Mouse (Mus musculus) intestine, embryonic 15.5 days (tissue): ENCODE results near the gene Lats2. TPM values are rescaled to one million over a fixed set of nuclear protein-coding genes. Genes with fewer than 3 reads are reported as not detected.
A peak's percentile ranks its signal among the peaks of the same experiment; 100 is the strongest.
"Not testable (repeated sequence)": the region's sequence is repeated elsewhere in the genome, so short reads cannot be mapped to it uniquely, and the experiment has no call there.

ENCODE experiments used
- ATAC-seq: fragments of 200-750 bp; cut with Nextera tagmentation; 2 replicates; pipeline ENCODE4 v1.8.0; 2017; ENCODE audit warnings: moderate TSS enrichment, moderate library complexity
- H3K27ac ChIP-seq: fragments of 300-500 bp; sonication (generic); 2 replicates; pipeline ENCODE4 v1.5.1; 2015; ENCODE audit warnings: mild to moderate bottlenecking, inconsistent platforms
- H3K27me3 ChIP-seq: fragments of 300-500 bp; sonication (generic); replicated peaks from 2 replicates; pipeline ENCODE4 v1.6.1; 2015; ENCODE audit warnings: inconsistent platforms
- H3K36me3 ChIP-seq: fragments of 300-500 bp; sonication (generic); 2 replicates; pipeline ENCODE4 v1.6.1; 2015; ENCODE audit warnings: inconsistent platforms
- H3K4me1 ChIP-seq: fragments of 300-500 bp; sonication (generic); replicated peaks from 2 replicates; pipeline ENCODE4 v1.6.1; 2015; ENCODE audit warnings: inconsistent platforms
- H3K4me2 ChIP-seq: fragments of 300-500 bp; sonication (generic); replicated peaks from 2 replicates; pipeline ENCODE4 v1.6.1; 2015; ENCODE audit warnings: mild to moderate bottlenecking, inconsistent platforms
- H3K4me3 ChIP-seq: fragments of 300-500 bp; sonication (generic); replicated peaks from 2 replicates; pipeline ENCODE4 v1.5.1; 2015; ENCODE audit warnings: inconsistent platforms
- H3K9ac ChIP-seq: fragments of 300-500 bp; sonication (generic); 2 replicates; pipeline ENCODE4 v1.6.1; 2015; ENCODE audit warnings: inconsistent platforms
- H3K9me3 ChIP-seq: fragments of 300-500 bp; sonication (generic); 2 replicates; pipeline ENCODE4 v1.6.1; 2016; ENCODE audit warnings: inconsistent platforms
- WGBS: fragments of 180-500 bp; shearing (Covaris S2); methylation state at CpG from one replicate; pipeline ENCODE4 v1.1.7; 2015; 5-methylcytosine and 5-hydroxymethylcytosine counted together
- polyA plus RNA-seq: library from polyadenylated mRNA; unstranded; fragments of >200 nt; fragmentation: Nextera tagmentation; extraction: Ambion mirVana; gene quantifications from 2 replicates; pipeline ENCODE4 v1.2.1, GENCODE M21; 2015

The Lats2 gene
- polyA plus RNA-seq, 1 experiment from 2014 or later: 16.9 TPM

GRCm38 (mm10) chr14:57706760-57707099 lies 51.5 kb downstream of the Lats2 start:
- peak overlapping the region; percentile 76; the same call in 1 of the 2 replicates for H3K27ac ChIP-seq
- H3K9me3 ChIP-seq: no peaks in the 10 kb centered on the region
- no peak overlapping the region for H3K9ac ChIP-seq
- no peaks in the 10 kb centered on the region for H3K27me3 ChIP-seq
- H3K36me3 ChIP-seq: no peaks in the 10 kb centered on the region
- no peak for ATAC-seq
- H3K4me2 ChIP-seq: no peak overlapping the region
- 81% methylated on average over 4 of the region's 4 CpGs for WGBS
- H3K4me3 ChIP-seq: no peak overlapping the region
- H3K4me1 ChIP-seq: peaks cover 15% of the 10 kb centered on the region

DNA sequence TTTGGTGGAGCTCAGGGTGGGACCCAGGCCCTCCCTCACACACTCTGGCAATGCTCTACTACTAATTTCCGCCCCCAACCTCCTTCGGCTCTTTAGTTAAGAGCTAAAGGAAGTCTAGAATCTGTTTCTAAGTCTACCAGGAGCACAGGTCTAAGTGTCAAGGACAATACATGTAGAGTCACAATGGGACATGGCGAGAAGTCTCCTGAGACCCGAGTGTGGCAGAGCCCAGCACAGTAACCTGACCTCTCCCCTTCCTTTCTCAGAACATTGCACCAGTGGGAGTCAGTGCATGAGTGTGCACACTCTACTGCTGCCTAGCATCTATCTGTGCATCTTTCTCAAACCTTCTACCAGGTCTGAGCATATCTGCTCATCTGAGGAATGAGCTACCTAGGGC lies 52.4 kb downstream of the Lats2 start:
- no peak overlapping the region for H3K9ac ChIP-seq
- no peak for ATAC-seq
- H3K9me3 ChIP-seq: no peaks in the 10 kb centered on the region
- no peaks in the 10 kb centered on the region for H3K27me3 ChIP-seq
- H3K4me2 ChIP-seq: no peak overlapping the region
- no peak overlapping the region for H3K27ac ChIP-seq
- H3K36me3 ChIP-seq: no peaks in the 10 kb centered on the region
- WGBS: 91% methylated on average over 4 of the region's 4 CpGs
- peaks cover 15% of the 10 kb centered on the region for H3K4me1 ChIP-seq
- no peak overlapping the region for H3K4me3 ChIP-seq

DNA sequence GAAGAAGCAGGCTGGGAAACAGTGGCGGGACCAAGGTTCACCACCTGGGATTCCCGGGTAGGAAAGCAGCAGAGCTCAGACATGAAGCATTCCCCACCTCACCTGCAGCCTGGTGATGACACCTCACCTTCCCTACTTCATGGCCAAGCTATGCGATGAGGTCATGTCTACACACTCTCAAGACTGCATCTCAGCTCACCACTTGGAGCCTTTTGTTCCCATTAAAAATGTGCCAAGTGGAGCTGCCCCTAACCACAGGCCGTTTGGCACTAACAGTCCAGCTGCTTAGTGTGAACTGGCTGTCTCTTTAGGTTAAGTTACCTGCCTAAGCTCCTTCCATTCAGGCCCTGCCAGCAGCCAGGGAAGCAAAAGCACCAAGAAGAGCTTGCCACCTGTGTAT lies 53.1 kb downstream of the Lats2 start:
- H3K9ac ChIP-seq: no peak overlapping the region
- H3K36me3 ChIP-seq: peaks cover 5% of the 10 kb centered on the region
- H3K27ac ChIP-seq: no peak overlapping the region
- no peak overlapping the region for H3K4me3 ChIP-seq
- H3K4me1 ChIP-seq: peaks cover 15% of the 10 kb centered on the region
- H3K4me2 ChIP-seq: no peak overlapping the region
- H3K27me3 ChIP-seq: no peaks in the 10 kb centered on the region
- WGBS: 80% methylated on average over 4 of the region's 4 CpGs
- H3K9me3 ChIP-seq: no peaks in the 10 kb centered on the region
- ATAC-seq: no peak

DNA sequence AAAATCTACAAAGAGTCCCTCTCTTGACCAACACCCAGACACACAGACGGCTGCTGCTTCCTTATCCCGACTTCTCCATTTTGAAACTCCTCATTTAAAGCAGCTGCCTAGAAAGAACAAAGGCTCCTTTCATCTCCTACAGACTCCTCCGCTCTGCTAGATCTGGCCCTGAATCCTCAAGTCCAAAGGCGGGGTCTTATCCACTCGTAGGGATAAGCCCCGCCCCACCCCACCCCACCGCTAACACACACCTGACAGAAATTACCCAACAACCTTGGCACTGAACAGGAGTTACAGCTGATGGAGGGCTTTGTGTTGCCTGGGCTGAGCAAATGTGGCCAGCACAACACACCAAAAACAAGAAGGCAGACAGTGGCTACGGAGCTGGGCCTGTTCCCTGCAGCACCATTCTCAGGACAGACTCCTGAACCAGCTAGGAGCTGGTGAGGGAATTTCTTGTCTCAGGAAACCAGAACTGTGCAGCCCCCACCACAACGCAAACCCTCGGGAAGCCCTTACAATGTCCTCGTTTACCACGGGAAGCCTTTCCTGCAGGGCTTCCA lies 56.2 kb downstream of the Lats2 start:
- peaks cover 3% of the 10 kb centered on the region for H3K4me1 ChIP-seq
- no peak overlapping the region for H3K9ac ChIP-seq
- peaks cover 17% of the 10 kb centered on the region for H3K36me3 ChIP-seq
- 63% methylated on average over 12 of the region's 12 CpGs for WGBS
- no peak overlapping the region for H3K4me2 ChIP-seq
- peak; percentile 91 for ATAC-seq
- H3K4me3 ChIP-seq: no peak overlapping the region
- H3K27me3 ChIP-seq: no peaks in the 10 kb centered on the region
- no peaks in the 10 kb centered on the region for H3K9me3 ChIP-seq
- 0 out of 2 replicates have a peak overlapping the region, but pooled peaks have one; percentile 54 for H3K27ac ChIP-seq

DNA sequence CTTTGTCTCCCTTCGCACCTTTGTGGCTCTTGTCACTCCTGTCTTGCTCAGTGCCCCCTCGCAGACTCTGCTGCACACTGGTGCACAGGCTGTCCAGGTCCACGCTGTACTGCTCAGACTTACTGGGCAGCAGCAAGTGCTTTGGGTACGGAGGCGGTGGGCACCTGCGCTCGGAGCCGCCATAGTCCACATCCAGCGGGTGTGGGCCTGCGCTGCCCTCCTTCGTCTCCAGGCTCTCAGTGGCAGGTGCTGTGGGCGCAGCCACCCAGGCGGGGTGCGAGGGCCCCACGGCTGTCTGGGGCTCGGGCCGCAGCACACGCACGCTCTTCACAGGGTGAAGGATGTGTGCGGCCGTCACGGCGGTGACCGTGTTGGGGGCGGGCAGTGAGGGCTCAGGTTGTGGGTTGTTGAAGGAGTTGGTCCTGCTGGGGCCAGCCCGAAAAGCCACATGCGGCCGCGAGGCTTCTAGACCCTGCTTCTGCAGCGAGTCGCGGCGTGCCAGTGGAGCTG lies 58.7 kb downstream of the Lats2 start:
- no peak overlapping the region for H3K4me3 ChIP-seq
- H3K27me3 ChIP-seq: no peaks in the 10 kb centered on the region
- no peak overlapping the region for H3K27ac ChIP-seq
- no peaks in the 10 kb centered on the region for H3K9me3 ChIP-seq
- H3K4me1 ChIP-seq: no peaks in the 10 kb centered on the region
- ATAC-seq: no peak
- peaks cover 28% of the 10 kb centered on the region for H3K36me3 ChIP-seq
- no peak overlapping the region for H3K4me2 ChIP-seq
- no peak overlapping the region for H3K9ac ChIP-seq
- 94% methylated on average over 33 of the region's 33 CpGs for WGBS

DNA sequence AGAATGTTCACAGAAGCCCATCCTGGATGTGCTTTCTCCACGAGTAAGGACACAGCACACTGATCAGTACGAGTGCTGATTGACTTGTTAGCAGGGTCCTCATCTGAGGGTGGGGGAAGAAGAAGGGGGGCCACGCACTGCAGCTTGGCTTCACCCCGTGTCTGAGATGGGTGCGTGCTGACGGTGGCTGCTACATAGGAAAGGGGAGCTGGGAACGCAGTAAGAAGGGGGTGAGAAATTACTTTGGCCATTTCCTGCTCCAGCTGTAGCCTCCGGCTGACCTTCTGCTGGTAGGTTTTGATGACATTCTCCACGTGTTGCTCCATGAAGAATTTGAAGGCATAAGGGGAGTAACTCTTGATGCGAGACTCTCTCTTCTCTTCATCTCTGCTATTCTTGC lies 59.2 kb downstream of the Lats2 start:
- ATAC-seq: no peak
- Histone ChIP-seq H3K27ac (no peak overlapping the region), H3K4me2 (no peak overlapping the region), H3K4me1 (no peaks in the 10 kb centered on the region), H3K27me3 (no peaks in the 10 kb centered on the region), H3K9me3 (no peaks in the 10 kb centered on the region), H3K9ac (no peak overlapping the region), H3K36me3 (peaks cover 28% of the 10 kb centered on the region), H3K4me3 (no peak overlapping the region)
- WGBS: 85% methylated on average over 10 of the region's 10 CpGs

DNA sequence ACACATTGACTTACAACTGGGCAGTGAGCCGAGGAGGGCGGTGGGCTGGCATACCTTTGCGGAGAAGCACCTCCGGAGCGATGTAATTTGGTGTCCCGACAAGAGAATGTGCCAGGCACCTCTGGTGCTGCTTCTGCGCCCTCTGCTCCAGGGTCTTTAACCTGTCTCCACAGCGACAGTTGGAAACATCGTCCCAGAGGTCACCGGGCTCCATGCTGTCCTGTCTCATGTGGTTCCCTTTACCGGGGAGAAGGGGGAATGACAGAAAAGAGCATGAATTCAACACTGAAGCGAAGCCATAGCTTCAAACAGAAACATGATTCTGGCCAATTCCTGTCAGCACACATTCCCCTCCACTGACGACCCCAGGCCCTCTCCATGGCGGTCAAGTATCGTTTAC lies 62.1 kb downstream of the Lats2 start:
- no peak for ATAC-seq
- H3K4me1 ChIP-seq: no peaks in the 10 kb centered on the region
- peaks cover 38% of the 10 kb centered on the region for H3K36me3 ChIP-seq
- H3K9ac ChIP-seq: no peak overlapping the region
- H3K27ac ChIP-seq: no peak overlapping the region
- 95% methylated on average over 15 of the region's 15 CpGs for WGBS
- H3K9me3 ChIP-seq: no peaks in the 10 kb centered on the region
- H3K27me3 ChIP-seq: no peaks in the 10 kb centered on the region
- no peak overlapping the region for H3K4me2 ChIP-seq
- H3K4me3 ChIP-seq: no peak overlapping the region

DNA sequence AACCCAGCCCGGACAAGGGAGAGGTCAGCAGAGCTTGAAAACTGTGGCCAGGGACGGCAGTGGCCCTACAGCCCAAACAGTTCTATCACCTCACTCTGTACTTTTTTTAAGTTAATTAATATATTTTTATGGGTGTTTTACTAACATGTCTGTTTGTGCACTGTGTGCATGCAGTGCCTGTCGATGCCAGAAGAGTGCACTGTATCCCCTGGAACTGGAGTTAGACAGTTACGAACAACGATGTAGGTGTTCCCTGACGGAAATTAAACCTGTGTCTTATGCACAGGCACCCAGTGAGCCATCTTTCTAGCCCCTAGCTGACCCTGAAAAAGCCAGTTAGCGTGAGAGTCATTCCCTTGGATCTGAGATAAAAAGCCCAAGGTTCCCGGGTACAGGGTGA lies 62.6 kb downstream of the Lats2 start:
- H3K27ac ChIP-seq: no peak overlapping the region
- no peak for ATAC-seq
- no peaks in the 10 kb centered on the region for H3K4me1 ChIP-seq
- 92% methylated on average over 8 of the region's 8 CpGs for WGBS
- no peak overlapping the region for H3K9ac ChIP-seq
- H3K4me3 ChIP-seq: no peak overlapping the region
- no peaks in the 10 kb centered on the region for H3K27me3 ChIP-seq
- no peak overlapping the region for H3K4me2 ChIP-seq
- no peaks in the 10 kb centered on the region for H3K9me3 ChIP-seq
- H3K36me3 ChIP-seq: peaks cover 40% of the 10 kb centered on the region

GRCm38 (mm10) chr14:57694246-57694645 lies 63.9 kb downstream of the Lats2 start:
- no peaks in the 10 kb centered on the region for H3K4me1 ChIP-seq
- H3K36me3 ChIP-seq: peaks cover 28% of the 10 kb centered on the region
- H3K27me3 ChIP-seq: no peaks in the 10 kb centered on the region
- ATAC-seq: no peak
- H3K27ac ChIP-seq: no peak overlapping the region
- WGBS: 85% methylated on average over 16 of the region's 16 CpGs
- no peaks in the 10 kb centered on the region for H3K9me3 ChIP-seq
- H3K9ac ChIP-seq: no peak overlapping the region
- no peak overlapping the region for H3K4me3 ChIP-seq
- no peak overlapping the region for H3K4me2 ChIP-seq

GRCm38 (mm10) chr14:57692517-57693130 lies 65.6 kb downstream of the Lats2 start:
- ATAC-seq: peak; percentile 47; the same call in 1 of the 2 replicates
- Histone ChIP-seq H3K36me3 (peaks cover 28% of the 10 kb centered on the region), H3K4me1 (no peaks in the 10 kb centered on the region)

GRCm38 (mm10) chr14:57691316-57691715 lies 66.9 kb downstream of the Lats2 start:
- Histone ChIP-seq H3K4me3 (no peak overlapping the region), H3K27me3 (no peaks in the 10 kb centered on the region), H3K27ac (no peak overlapping the region), H3K9ac (no peak overlapping the region), H3K36me3 (peaks cover 20% of the 10 kb centered on the region), H3K9me3 (no peaks in the 10 kb centered on the region), H3K4me2 (no peak overlapping the region), H3K4me1 (no peaks in the 10 kb centered on the region)
- 95% methylated on average over 24 of the region's 24 CpGs for WGBS
- ATAC-seq: no peak

More at GRCm38 (mm10) chr14:57692517-57693130, 65.6 kb downstream of the Lats2 start:
- WGBS: 90% methylated on average over 17 of the region's 17 CpGs
- H3K27me3 ChIP-seq: no peaks in the 10 kb centered on the region
- no peak overlapping the region for H3K4me2 ChIP-seq
- H3K4me3 ChIP-seq: no peak overlapping the region
- H3K9me3 ChIP-seq: no peaks in the 10 kb centered on the region
- no peak overlapping the region for H3K27ac ChIP-seq
- H3K9ac ChIP-seq: no peak overlapping the region

DNA sequence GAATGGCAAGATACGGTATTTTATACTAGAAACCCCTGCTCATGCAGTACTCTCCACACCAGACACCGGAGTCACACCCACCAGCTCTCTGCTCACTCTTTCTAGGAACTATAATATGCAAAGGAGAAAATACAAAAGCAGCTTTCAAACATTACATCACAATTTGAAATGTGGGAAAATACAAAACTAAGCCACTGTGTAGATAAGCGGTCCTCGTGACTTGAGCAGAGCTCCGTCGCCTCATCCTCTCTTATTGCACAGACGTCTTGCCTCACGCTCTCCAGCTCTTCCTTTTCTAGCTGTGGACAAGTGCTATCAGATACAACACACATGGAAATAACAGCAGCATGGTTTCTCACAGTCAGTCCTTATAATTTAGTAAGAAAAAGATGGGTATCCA lies 67.5 kb downstream of the Lats2 start:
- no peak for ATAC-seq
- H3K9me3 ChIP-seq: no peaks in the 10 kb centered on the region
- H3K36me3 ChIP-seq: peaks cover 14% of the 10 kb centered on the region
- no peak overlapping the region for H3K9ac ChIP-seq
- no peak overlapping the region for H3K4me3 ChIP-seq
- no peaks in the 10 kb centered on the region for H3K4me1 ChIP-seq
- H3K27ac ChIP-seq: no peak overlapping the region
- H3K4me2 ChIP-seq: no peak overlapping the region
- no peaks in the 10 kb centered on the region for H3K27me3 ChIP-seq
- WGBS: 93% methylated on average over 8 of the region's 8 CpGs

DNA sequence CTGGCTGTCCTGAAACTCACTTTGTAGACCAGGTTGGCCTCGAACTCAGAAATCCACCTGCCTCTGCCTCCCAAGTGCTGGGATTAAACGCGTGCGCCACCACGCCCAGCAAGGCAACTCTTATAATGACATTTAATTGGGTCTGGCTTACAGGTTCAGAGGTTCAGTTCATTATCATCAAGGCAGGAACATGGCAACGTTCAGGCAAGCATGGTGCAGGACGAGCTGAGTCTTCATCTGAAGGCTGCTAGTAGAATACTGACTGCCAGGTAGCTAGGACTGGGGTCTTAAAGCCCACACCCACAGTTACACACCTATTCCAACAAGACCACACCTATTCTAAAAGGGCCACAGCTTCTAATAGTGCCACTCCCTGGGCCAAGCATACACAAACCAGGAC lies 70.1 kb downstream of the Lats2 start:
- not testable (repeated sequence) for H3K27me3 ChIP-seq, H3K4me1 ChIP-seq, H3K9me3 ChIP-seq, ATAC-seq, H3K4me3 ChIP-seq, H3K4me2 ChIP-seq, H3K9ac ChIP-seq, H3K27ac ChIP-seq
- H3K36me3 ChIP-seq: peaks cover 13% of the 10 kb centered on the region; the same call in 1 of the 2 replicates
- 93% methylated on average over 7 of the region's 7 CpGs for WGBS
